Mouse (Mus musculus) right cerebral cortex, postnatal 10 days (tissue): ENCODE data around the gene Gm17584.
"Not testable (repeated sequence)": the region's sequence is repeated elsewhere in the genome, so short reads cannot be mapped to it uniquely, and the experiment has no call there.

Experiments
- DNase-seq, 2 experiments: peaks; one replicate each; pipeline ENCODE4 v3.0.0; 2021; ENCODE audit warnings: low spot score in 2 of 2

Gene Gm17584

GRCm38 (mm10) chrX:124500263-124500662 is at the start of gene Gm17584:
Gene Gm17584 (plus strand): TSS chrX:124500563.
- not testable (repeated sequence) for DNase-seq
